Mouse (Mus musculus): Measurements from ENCODE around the gene Miga1.

Gene Miga1

GRCm38 (mm10) chr3:152339862-152340557 is at the start of gene Miga1:
Gene Miga1, minus strand, starts transcription at chr3:152340407.
- peak; percentile 64 for DNase-seq (ENCODE audit: low spot score)

GRCm38 (mm10) chr3:152384106-152384505 is 43.9 kb upstream of the Miga1 start:
- no peak for DNase-seq (ENCODE audit: low spot score)

- no peak for DNase-seq (ENCODE audit: low spot score)
These were observed 35.9 kb upstream of the Miga1 start for GRCm38 (mm10) chr3:152376063-152376462.

- no peak for DNase-seq (ENCODE audit: low spot score)
These were observed 24.0 kb upstream of the Miga1 start for GRCm38 (mm10) chr3:152364181-152364580.

- no peak for DNase-seq (ENCODE audit: low spot score)
These were observed 18.9 kb upstream of the Miga1 start for GRCm38 (mm10) chr3:152359151-152359550.

- peak; percentile 12 for DNase-seq (ENCODE audit: low spot score)
These were observed 16.5 kb upstream of the Miga1 start for GRCm38 (mm10) chr3:152356751-152357150.

- DNase-seq (ENCODE audit: low spot score), result no peak
These were observed 15.2 kb upstream of the Miga1 start for GRCm38 (mm10) chr3:152355361-152355760.

GRCm38 (mm10) chr3:152353434-152354177 is 13.4 kb upstream of the Miga1 start:
- no peak for DNase-seq (ENCODE audit: low spot score)

- no peak for DNase-seq (ENCODE audit: low spot score)
These were observed 12.1 kb upstream of the Miga1 start for GRCm38 (mm10) chr3:152352289-152352688.

GRCm38 (mm10) chr3:152350966-152351365 is 10.8 kb upstream of the Miga1 start:
- DNase-seq (ENCODE audit: low spot score), result no peak

GRCm38 (mm10) chr3:152350431-152350830 is 10.2 kb upstream of the Miga1 start:
- no peak for DNase-seq (ENCODE audit: low spot score)

GRCm38 (mm10) chr3:152348011-152348830 is 8.0 kb upstream of the Miga1 start:
- DNase-seq (ENCODE audit: low spot score), result no peak

- DNase-seq (ENCODE audit: low spot score), result no peak
These were observed 7.0 kb upstream of the Miga1 start for GRCm38 (mm10) chr3:152347227-152347626.

GRCm38 (mm10) chr3:152346633-152347141 is 6.5 kb upstream of the Miga1 start:
- DNase-seq (ENCODE audit: low spot score), result peak; percentile 45

GRCm38 (mm10) chr3:152345732-152346632 is 5.8 kb upstream of the Miga1 start, which contains the start of gene Usp33:
Gene Usp33, plus strand, starts transcription at chr3:152346478.
- DNase-seq (ENCODE audit: low spot score), result peak; percentile 90

GRCm38 (mm10) chr3:152342961-152343517 is 2.8 kb upstream of the Miga1 start:
- no peak for DNase-seq (ENCODE audit: low spot score)

GRCm38 (mm10) chr3:152336085-152336484 is 4.1 kb downstream of the Miga1 start:
- no peak for DNase-seq (ENCODE audit: low spot score)

- no peak for DNase-seq (ENCODE audit: low spot score)
These were observed 6.6 kb downstream of the Miga1 start for GRCm38 (mm10) chr3:152333641-152334040.

GRCm38 (mm10) chr3:152332545-152333300 is 7.5 kb downstream of the Miga1 start:
- DNase-seq (ENCODE audit: low spot score), result no peak

- no peak for DNase-seq (ENCODE audit: low spot score)
These were observed 8.1 kb downstream of the Miga1 start for GRCm38 (mm10) chr3:152332104-152332503.
